Mouse (Mus musculus) lung, embryonic 14.5 days (tissue): ENCODE results near the gene Tango6. TPM values are rescaled to one million over a fixed set of nuclear protein-coding genes. Genes with fewer than 3 reads are reported as not detected.
A peak's percentile ranks its signal among the peaks of the same experiment; 100 is the strongest.
"Not testable (repeated sequence)": the region's sequence is repeated elsewhere in the genome, so short reads cannot be mapped to it uniquely, and the experiment has no call there.

ENCODE experiments used
- ATAC-seq: fragments of 200-750 bp; cut with Nextera tagmentation; 2 replicates; pipeline ENCODE4 v1.8.0; 2017; ENCODE audit warnings: mild to moderate bottlenecking, moderate TSS enrichment, moderate library complexity; ENCODE audit not compliant: insufficient read depth
- DNase-seq: peaks from one replicate; pipeline ENCODE4 v3.0.0-alpha.2; 2015
- H3K27ac ChIP-seq: fragments of 300-500 bp; sonication (generic); 2 replicates; pipeline ENCODE4 v1.5.1; 2014; ENCODE audit warnings: low read depth, mild to moderate bottlenecking, moderate library complexity
- H3K27me3 ChIP-seq: fragments of 300-500 bp; sonication (generic); 2 replicates; pipeline ENCODE4 v1.6.1; 2014; ENCODE audit warnings: low read length, control low read depth; ENCODE audit not compliant: insufficient read depth
- H3K36me3 ChIP-seq: fragments of 300-500 bp; sonication (generic); 2 replicates; pipeline ENCODE4 v1.6.1; 2014; ENCODE audit warnings: control low read depth; ENCODE audit not compliant: insufficient read depth
- H3K4me1 ChIP-seq: fragments of 300-500 bp; sonication (generic); 2 replicates; pipeline ENCODE4 v1.6.1; 2014; ENCODE audit warnings: antibody characterized with exemption, control low read depth; ENCODE audit not compliant: insufficient read depth
- H3K4me2 ChIP-seq: fragments of 300-500 bp; sonication (generic); 2 replicates; pipeline ENCODE4 v1.6.1; 2014; ENCODE audit warnings: mild to moderate bottlenecking
- H3K4me3 ChIP-seq: fragments of 300-500 bp; sonication (generic); 2 replicates; pipeline ENCODE4 v1.5.1; 2014; ENCODE audit warnings: low read depth, low read length
- H3K9ac ChIP-seq: fragments of 300-500 bp; sonication (generic); 2 replicates; pipeline ENCODE4 v1.6.1; 2014
- H3K9me3 ChIP-seq: fragments of 300-500 bp; sonication (generic); 2 replicates; pipeline ENCODE4 v1.6.1; 2016; ENCODE audit warnings: low read depth, low read length, control low read depth
- CTCF ChIP-seq: IDR thresholded peaks from 2 replicates; pipeline ENCODE4 v1.5.1; 2016; ENCODE audit warnings: antibody characterized with exemption, low read depth
- WGBS: fragments of 180-500 bp; shearing (Covaris S2); extraction: QIAGEN DNeasy Blood & Tissue Kit; methylation state at CpG from one replicate; pipeline ENCODE4 v1.1.7; 2014; 5-methylcytosine and 5-hydroxymethylcytosine counted together
- polyA plus RNA-seq: library from polyadenylated mRNA; unstranded; fragments of >200 nt; fragmentation: Nextera tagmentation; extraction: Ambion mirVana; gene quantifications from 2 replicates; pipeline ENCODE4 v1.2.1, GENCODE M21; 2014

The Tango6 gene
- polyA plus RNA-seq, 1 experiment from 2014 or later, result 12.6 TPM

- peaks cover 12% of the 10 kb centered on the region for H3K36me3 ChIP-seq
- H3K9ac ChIP-seq, result peak overlapping the region; percentile 29; the same call in 1 of the 2 replicates
- peak overlapping the region; percentile 55; the same call in 1 of the 2 replicates for H3K4me3 ChIP-seq
- no peak for DNase-seq
- H3K27ac ChIP-seq, result no peak overlapping the region
- peaks cover 13% of the 10 kb centered on the region for H3K4me1 ChIP-seq
- 11% methylated on average over 8 of the region's 8 CpGs for WGBS
- H3K4me2 ChIP-seq, result peak overlapping the region; percentile 99
- peaks cover 39% of the 10 kb centered on the region for H3K27me3 ChIP-seq
- H3K9me3 ChIP-seq, result no peaks in the 10 kb centered on the region
- ATAC-seq, result no peak; the same call in 1 of the 2 replicates
- no peak for TF ChIP-seq CTCF
These were observed 189.7 kb downstream of the Tango6 start for GRCm38 (mm10) chr8:106872454-106873034.

- no peak for TF ChIP-seq CTCF
- no peaks in the 10 kb centered on the region for H3K4me1 ChIP-seq
- H3K36me3 ChIP-seq, result peaks cover 71% of the 10 kb centered on the region
- H3K4me3 ChIP-seq, result no peak overlapping the region
- H3K27me3 ChIP-seq, result no peaks in the 10 kb centered on the region
- no peak overlapping the region for H3K9ac ChIP-seq
- H3K4me2 ChIP-seq, result no peak overlapping the region
- DNase-seq, result peak; percentile 60
- H3K9me3 ChIP-seq, result no peaks in the 10 kb centered on the region
- no peak for ATAC-seq
- H3K27ac ChIP-seq, result no peak overlapping the region
- WGBS, result 77% methylated on average over 8 of the region's 8 CpGs
These were observed 197.3 kb downstream of the Tango6 start for GRCm38 (mm10) chr8:106880121-106880707.

- H3K4me1 ChIP-seq, H3K9me3 ChIP-seq, DNase-seq, H3K27ac ChIP-seq, ATAC-seq, H3K4me2 ChIP-seq, H3K9ac ChIP-seq, H3K27me3 ChIP-seq, H3K4me3 ChIP-seq: not testable (repeated sequence)
- 92% methylated on average over 11 of the region's 11 CpGs for WGBS
- peaks cover 77% of the 10 kb centered on the region for H3K36me3 ChIP-seq
These were observed 201.2 kb downstream of the Tango6 start for GRCm38 (mm10) chr8:106884094-106884493.

- H3K4me2 ChIP-seq, H3K4me3 ChIP-seq, H3K27ac ChIP-seq, H3K27me3 ChIP-seq, H3K4me1 ChIP-seq, DNase-seq, H3K9ac ChIP-seq, ATAC-seq, H3K9me3 ChIP-seq: not testable (repeated sequence)
- 90% methylated on average over 4 of the region's 4 CpGs for WGBS
- peaks cover 68% of the 10 kb centered on the region for H3K36me3 ChIP-seq
These were observed 202.0 kb downstream of the Tango6 start for GRCm38 (mm10) chr8:106884826-106885400.

GRCm38 (mm10) chr8:106887336-106888189, 204.7 kb downstream of the Tango6 start:
- peak; percentile 81 for TF ChIP-seq CTCF
- Histone ChIP-seq H3K9ac (no peak overlapping the region), H3K36me3 (peaks cover 45% of the 10 kb centered on the region), H3K9me3 (no peaks in the 10 kb centered on the region), H3K27me3 (no peaks in the 10 kb centered on the region), H3K27ac (no peak overlapping the region), H3K4me2 (no peak overlapping the region), H3K4me1 (0 out of 2 replicates have a peak, but pooled peaks cover 5% of the 10 kb centered on the region), H3K4me3 (no peak overlapping the region)
- ATAC-seq (no peak), DNase-seq (peak; percentile 91)
- WGBS, result 45% methylated on average over 5 of the region's 5 CpGs

- H3K36me3 ChIP-seq, result peaks cover 34% of the 10 kb centered on the region
- no peak overlapping the region for H3K4me2 ChIP-seq
- DNase-seq (no peak), ATAC-seq (no peak)
- no peak overlapping the region for H3K4me3 ChIP-seq
- no peak for TF ChIP-seq CTCF
- H3K27ac ChIP-seq, result no peak overlapping the region
- 78% methylated on average over 3 of the region's 3 CpGs for WGBS
- no peaks in the 10 kb centered on the region for H3K27me3 ChIP-seq
- H3K9ac ChIP-seq, result no peak overlapping the region
- 0 out of 2 replicates have a peak, but pooled peaks cover 5% of the 10 kb centered on the region for H3K4me1 ChIP-seq
- H3K9me3 ChIP-seq, result no peaks in the 10 kb centered on the region
These were observed 205.9 kb downstream of the Tango6 start for GRCm38 (mm10) chr8:106888803-106889202.
